Mouse (Mus musculus): Measurements from ENCODE around the gene Il4. TPM values are rescaled to one million over a fixed set of nuclear protein-coding genes. Genes with fewer than 3 reads are reported as not detected.

The Il4 gene
- polyA plus RNA-seq, 1 experiment from 2014 or later: 2.2 TPM

Other genes with a start within 250 kb of the Il4 start
- not detected in 2 replicates for gene Leap2, start 195.5 kb downstream of the Il4 start, polyA plus RNA-seq (2014; fragmentation: Nextera tagmentation; extraction: Ambion mirVana)
- 520 and 550 TPM in 2 replicates for gene Uqcrq, start 187.8 kb downstream of the Il4 start, polyA plus RNA-seq (2014; fragmentation: Nextera tagmentation; extraction: Ambion mirVana)
- gene Gdf9, start 187.6 kb downstream of the Il4 start, polyA plus RNA-seq (2014; fragmentation: Nextera tagmentation; extraction: Ambion mirVana): 0.84 and 1.3 TPM in 2 replicates
- 0.14 TPM in 1 of 2 replicates, not detected in the other for gene Gm10447, start 161.6 kb downstream of the Il4 start, polyA plus RNA-seq (2014; fragmentation: Nextera tagmentation; extraction: Ambion mirVana)
- 2.3 and 3.3 TPM in 2 replicates for gene Shroom1, start 161.5 kb downstream of the Il4 start, polyA plus RNA-seq (2014; fragmentation: Nextera tagmentation; extraction: Ambion mirVana)
- gene Gm9837, start 148.2 kb downstream of the Il4 start, polyA plus RNA-seq (2014; fragmentation: Nextera tagmentation; extraction: Ambion mirVana): not detected in 2 replicates
- gene Gm9945, start 138.5 kb downstream of the Il4 start, polyA plus RNA-seq (2014; fragmentation: Nextera tagmentation; extraction: Ambion mirVana): not detected in 2 replicates
- 1.5 and 2.3 TPM in 2 replicates for gene Sowaha, start 138.4 kb downstream of the Il4 start, polyA plus RNA-seq (2014; fragmentation: Nextera tagmentation; extraction: Ambion mirVana)
- gene Sept8, start 99.4 kb downstream of the Il4 start, polyA plus RNA-seq (2014; fragmentation: Nextera tagmentation; extraction: Ambion mirVana): 17.3 and 20.6 TPM in 2 replicates
- gene Kif3a, start 51.3 kb downstream of the Il4 start, polyA plus RNA-seq (2014; fragmentation: Nextera tagmentation; extraction: Ambion mirVana): 71.6 and 86.4 TPM in 2 replicates
- gene Il13, start 16.0 kb upstream of the Il4 start, polyA plus RNA-seq (2014; fragmentation: Nextera tagmentation; extraction: Ambion mirVana): not detected in 2 replicates
- gene Rad50, start 88.7 kb upstream of the Il4 start, polyA plus RNA-seq (2014; fragmentation: Nextera tagmentation; extraction: Ambion mirVana): 26.5 and 26.8 TPM in 2 replicates
- gene Il5, start 102.1 kb upstream of the Il4 start, polyA plus RNA-seq (2014; fragmentation: Nextera tagmentation; extraction: Ambion mirVana): not detected in 2 replicates
- gene Irf1, start 151.3 kb upstream of the Il4 start, polyA plus RNA-seq (2014; fragmentation: Nextera tagmentation; extraction: Ambion mirVana): 7.0 and 7.7 TPM in 2 replicates
- not detected in 2 replicates for gene Gm17334, start 154.5 kb upstream of the Il4 start, polyA plus RNA-seq (2014; fragmentation: Nextera tagmentation; extraction: Ambion mirVana)
- gene Gm12216, start 240.6 kb upstream of the Il4 start, polyA plus RNA-seq (2014; fragmentation: Nextera tagmentation; extraction: Ambion mirVana): not detected in 2 replicates

Measured in embryonic facial prominence, embryonic 11.5 days (tissue).